Mouse (Mus musculus) hindbrain, postnatal 0 days (tissue): ENCODE measurements around the gene Defb5. TPM values are rescaled to one million over a fixed set of nuclear protein-coding genes. Genes with fewer than 3 reads are reported as not detected.
"Not testable (repeated sequence)": the region's sequence is repeated elsewhere in the genome, so short reads cannot be mapped to it uniquely, and the experiment has no call there.

Source experiments
- ATAC-seq: fragments of 200-750 bp; cut with Nextera tagmentation; 2 replicates; pipeline ENCODE4 v1.8.0; 2017; ENCODE audit warnings: mild to moderate bottlenecking, moderate TSS enrichment, moderate library complexity
- DNase-seq: peaks from one replicate; pipeline ENCODE4 v3.0.0-alpha.2; 2015; ENCODE audit warnings: low spot score
- H3K27ac ChIP-seq: fragments of 300-500 bp; sonication (generic); 2 replicates; pipeline ENCODE4 v1.5.1; 2014; ENCODE audit warnings: mild to moderate bottlenecking
- H3K27me3 ChIP-seq: fragments of 300-500 bp; sonication (generic); 2 replicates; pipeline ENCODE4 v1.6.1; 2014; ENCODE audit warnings: low read length, mixed read lengths; ENCODE audit not compliant: insufficient read depth
- H3K36me3 ChIP-seq: fragments of 300-500 bp; sonication (generic); 2 replicates; pipeline ENCODE4 v1.6.1; 2014; ENCODE audit warnings: low read length, mixed read lengths; ENCODE audit not compliant: insufficient read depth
- H3K4me1 ChIP-seq: fragments of 300-500 bp; sonication (generic); 2 replicates; pipeline ENCODE4 v1.6.1; 2014; ENCODE audit warnings: antibody characterized with exemption, low read length, mixed read lengths; ENCODE audit not compliant: insufficient read depth
- H3K4me2 ChIP-seq: fragments of 300-500 bp; sonication (generic); 2 replicates; pipeline ENCODE4 v1.6.1; 2014; ENCODE audit warnings: low read depth, mild to moderate bottlenecking, low read length, moderate library complexity, mixed read lengths
- H3K4me3 ChIP-seq: fragments of 300-500 bp; sonication (generic); 2 replicates; pipeline ENCODE4 v1.5.1; 2014; ENCODE audit warnings: low read length
- H3K9ac ChIP-seq: fragments of 300-500 bp; sonication (generic); replicated peaks from 2 replicates; pipeline ENCODE4 v1.6.1; 2014; ENCODE audit warnings: mild to moderate bottlenecking, low read length, moderate library complexity, mixed read lengths
- H3K9me3 ChIP-seq: fragments of 300-500 bp; sonication (generic); 2 replicates; pipeline ENCODE4 v1.6.1; 2016; ENCODE audit warnings: low read length, mixed read lengths
- CTCF ChIP-seq: IDR thresholded peaks from 2 replicates; pipeline ENCODE4 v1.5.1; 2016; ENCODE audit warnings: antibody characterized with exemption, control low read depth, low read depth
- WGBS: fragments of 180-500 bp; shearing (Covaris S2); extraction: QIAGEN DNeasy Blood & Tissue Kit; methylation state at CpG from one replicate; pipeline ENCODE4 v1.1.7; 2014; 5-methylcytosine and 5-hydroxymethylcytosine counted together
- polyA plus RNA-seq: library from polyadenylated mRNA; unstranded; fragments of >200 nt; fragmentation: Nextera tagmentation; extraction: Ambion mirVana; gene quantifications from 2 replicates; pipeline ENCODE4 v1.2.1, GENCODE M21; 2015
- total RNA-seq: library from RNA; depleted of rRNA; stranded (reverse); fragments of >200 nt; gene quantifications from 2 replicates; pipeline ENCODE4 v1.2.3, GENCODE M21; 2014; rRNA removed

Gene Defb5
- total RNA-seq = not detected in 2 replicates
- not detected in 2 replicates for polyA plus RNA-seq

GRCm38 (mm10) chr8:19247280-19247679 lies at the start of gene Defb5:
Gene Defb5, plus strand, starts transcription at chr8:19247580.
- Histone ChIP-seq H3K4me1 (no peaks in the 10 kb centered on the region), H3K4me3 (no peak within 1 kb of the TSS), H3K9ac (no peak within 1 kb of the TSS), H3K27me3 (no peaks in the 10 kb centered on the region), H3K36me3 (no peaks in the 10 kb centered on the region), H3K9me3 (no peaks in the 10 kb centered on the region), H3K27ac (no peak within 1 kb of the TSS), H3K4me2 (no peak within 1 kb of the TSS)
- no peak for TF ChIP-seq CTCF
- DNase-seq (no peak), ATAC-seq (no peak)
- WGBS = 92% methylated on average over 5 of the region's 5 CpGs

DNA sequence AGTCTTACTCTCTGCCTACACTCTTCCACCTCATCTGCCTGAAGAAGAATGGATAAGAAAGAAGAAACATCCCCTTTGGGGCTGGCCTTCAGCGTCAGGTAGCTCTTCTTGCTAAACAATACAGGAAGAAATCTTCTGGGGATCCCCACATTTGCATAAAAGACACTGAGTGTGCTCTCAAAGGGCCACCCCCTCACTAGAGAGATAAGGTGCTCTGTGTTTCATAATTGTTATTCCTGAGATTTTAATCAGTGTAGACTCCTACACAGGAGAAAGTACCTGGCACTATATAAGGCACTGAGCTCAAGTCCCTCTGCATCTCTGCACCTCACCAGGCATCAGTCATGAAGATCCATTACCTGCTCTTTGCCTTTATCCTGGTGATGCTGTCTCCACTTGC lies 22.2 kb upstream of the Defb5 start, which contains the start of gene Defb6:
Gene Defb6, plus strand, starts transcription at position 318 of the 400 bp plus-strand sequence.
- Histone ChIP-seq H3K36me3 (no peaks in the 10 kb centered on the region), H3K27me3 (no peaks in the 10 kb centered on the region), H3K4me1 (no peaks in the 10 kb centered on the region), H3K27ac (no peak within 1 kb of the TSS), H3K9me3 (no peaks in the 10 kb centered on the region), H3K4me3 (no peak within 1 kb of the TSS), H3K9ac (no peak within 1 kb of the TSS), H3K4me2 (no peak within 1 kb of the TSS)
- DNase-seq (no peak), ATAC-seq (no peak)
- 63% methylated on average over 1 of the region's 1 CpGs for WGBS
- no peak for TF ChIP-seq CTCF

GRCm38 (mm10) chr8:19238101-19238500 lies 9.3 kb upstream of the Defb5 start:
- Histone ChIP-seq H3K36me3 (no peaks in the 10 kb centered on the region), H3K4me2 (no peak overlapping the region), H3K4me1 (no peaks in the 10 kb centered on the region), H3K27ac (no peak overlapping the region), H3K9me3 (no peaks in the 10 kb centered on the region), H3K9ac (no peak overlapping the region), H3K4me3 (no peak overlapping the region), H3K27me3 (no peaks in the 10 kb centered on the region)
- 52% methylated on average over 1 of the region's 1 CpGs for WGBS
- ATAC-seq (no peak), DNase-seq (no peak)
- no peak for TF ChIP-seq CTCF

- Histone ChIP-seq H3K9me3 (no peaks in the 10 kb centered on the region), H3K4me1 (no peaks in the 10 kb centered on the region), H3K4me3 (no peak within 1 kb of the TSS), H3K4me2 (no peak within 1 kb of the TSS), H3K9ac (no peak within 1 kb of the TSS), H3K27me3 (no peaks in the 10 kb centered on the region), H3K36me3 (no peaks in the 10 kb centered on the region), H3K27ac (no peak within 1 kb of the TSS)
- TF ChIP-seq CTCF = no peak
- DNase-seq (no peak), ATAC-seq (no peak)
- WGBS = 87% methylated on average over 2 of the region's 2 CpGs
These were observed 7.8 kb upstream of the Defb5 start, which contains the start of gene Defb46 for GRCm38 (mm10) chr8:19239616-19240015. Gene Defb46, plus strand, starts transcription at chr8:19239916.

DNA sequence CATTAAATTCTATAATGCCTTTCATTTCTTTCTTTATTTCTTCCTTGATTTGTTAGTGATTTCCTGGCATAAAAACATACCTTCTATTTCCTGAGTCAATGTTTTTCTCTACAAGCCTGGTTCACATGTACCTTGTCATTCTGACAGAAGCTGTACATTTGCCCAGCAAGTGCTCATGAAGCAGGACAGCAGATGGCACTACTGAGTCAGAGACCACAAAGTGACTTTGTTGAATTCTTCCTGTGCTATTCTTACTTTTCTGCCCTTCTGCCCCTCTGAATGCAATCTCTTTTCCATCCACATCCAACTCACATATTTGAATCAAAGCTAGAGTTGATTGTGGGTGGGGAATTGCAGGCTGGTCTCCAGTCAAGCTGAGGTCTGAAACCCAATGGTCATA lies 10.8 kb downstream of the Defb5 start:
- H3K27me3 ChIP-seq = no peaks in the 10 kb centered on the region
- H3K4me2 ChIP-seq = no peak overlapping the region
- TF ChIP-seq CTCF = no peak
- DNase-seq (no peak), ATAC-seq (no peak)
- no peaks in the 10 kb centered on the region for H3K9me3 ChIP-seq
- no peak overlapping the region for H3K27ac ChIP-seq
- no peaks in the 10 kb centered on the region for H3K4me1 ChIP-seq
- no peaks in the 10 kb centered on the region for H3K36me3 ChIP-seq
- no peak overlapping the region for H3K9ac ChIP-seq
- H3K4me3 ChIP-seq = no peak overlapping the region

- no peaks in the 10 kb centered on the region for H3K9me3 ChIP-seq
- WGBS = 48% methylated on average over 3 of the region's 3 CpGs
- no peak overlapping the region for H3K27ac ChIP-seq
- no peak for DNase-seq
- no peak for ATAC-seq
- H3K36me3 ChIP-seq = no peaks in the 10 kb centered on the region
- no peak for TF ChIP-seq CTCF
- no peaks in the 10 kb centered on the region for H3K4me1 ChIP-seq
- H3K4me3 ChIP-seq = no peak overlapping the region
- no peak overlapping the region for H3K4me2 ChIP-seq
- H3K9ac ChIP-seq = no peak overlapping the region
- no peaks in the 10 kb centered on the region for H3K27me3 ChIP-seq
These were observed 12.3 kb downstream of the Defb5 start for GRCm38 (mm10) chr8:19259667-19260066.

DNA sequence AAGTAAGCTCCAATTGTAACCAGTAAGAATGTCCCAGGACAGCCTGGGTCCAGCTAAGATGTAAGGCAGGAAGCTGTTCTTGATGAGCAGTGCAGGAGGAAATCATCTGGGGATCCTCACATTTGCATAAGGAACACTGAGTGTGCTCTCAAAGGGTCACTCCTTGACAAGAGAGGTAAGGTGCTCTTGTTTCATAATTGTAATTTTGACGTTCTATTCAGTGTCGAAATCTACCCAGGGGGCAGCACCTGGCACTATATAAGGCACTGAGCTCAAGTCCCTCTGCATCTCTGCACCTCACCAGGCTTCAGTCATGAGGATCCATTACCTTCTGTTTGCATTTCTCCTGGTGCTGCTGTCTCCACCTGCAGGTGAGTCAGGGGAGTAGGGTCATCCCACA lies 45.7 kb downstream of the Defb5 start, which contains the start of gene Defb3:
Gene Defb3, plus strand, starts transcription at position 301 of the 400 bp plus-strand sequence.
- H3K27me3 ChIP-seq, H3K4me3 ChIP-seq, DNase-seq, H3K9me3 ChIP-seq, H3K4me2 ChIP-seq, H3K4me1 ChIP-seq, ATAC-seq, H3K36me3 ChIP-seq, H3K27ac ChIP-seq, H3K9ac ChIP-seq: not testable (repeated sequence)
- 55% methylated on average over 2 of the region's 2 CpGs for WGBS

DNA sequence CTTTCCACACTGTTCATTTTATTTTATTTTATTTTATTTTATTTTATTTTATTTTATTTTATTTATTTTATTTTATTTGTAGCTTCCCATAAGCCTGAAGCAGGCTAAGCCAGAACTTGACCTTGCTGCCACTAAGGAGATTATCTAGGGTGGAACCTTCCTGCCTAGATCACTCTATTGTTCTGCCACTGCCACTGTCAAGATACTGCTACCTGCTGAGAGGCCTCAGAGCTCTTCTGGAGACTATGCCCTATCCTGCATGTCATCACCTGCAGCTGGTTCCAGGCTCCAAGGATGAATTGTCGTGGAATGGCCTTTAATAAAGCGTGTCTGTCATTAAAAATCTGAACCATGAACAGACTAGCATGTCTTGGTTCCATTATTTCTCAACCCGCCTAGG lies 51.0 kb downstream of the Defb5 start:
- 70% methylated on average over 3 of the region's 3 CpGs for WGBS
- not testable (repeated sequence) for H3K9ac ChIP-seq, H3K4me2 ChIP-seq, H3K9me3 ChIP-seq, H3K4me1 ChIP-seq, H3K36me3 ChIP-seq, H3K27ac ChIP-seq, H3K4me3 ChIP-seq, DNase-seq, H3K27me3 ChIP-seq, ATAC-seq
